Mouse (Mus musculus) C2C12 (cell line): ENCODE measurements around the gene Glrp1.

Source experiments
- MAX ChIP-seq: IDR thresholded peaks from one replicate; pipeline ENCODE4 v1.6.1; 2011; ENCODE audit warnings: mild to moderate bottlenecking, control low read depth
- MYOG ChIP-seq: IDR thresholded peaks from one replicate; pipeline ENCODE4 v1.6.1; 2011; ENCODE audit not compliant: control insufficient read depth, insufficient read length; ENCODE audit errors: extremely low read depth
- USF1 ChIP-seq: IDR thresholded peaks from one replicate; pipeline ENCODE4 v1.6.1; 2011; ENCODE audit warnings: low read depth, mild to moderate bottlenecking, control low read depth, moderate library complexity

DNA sequence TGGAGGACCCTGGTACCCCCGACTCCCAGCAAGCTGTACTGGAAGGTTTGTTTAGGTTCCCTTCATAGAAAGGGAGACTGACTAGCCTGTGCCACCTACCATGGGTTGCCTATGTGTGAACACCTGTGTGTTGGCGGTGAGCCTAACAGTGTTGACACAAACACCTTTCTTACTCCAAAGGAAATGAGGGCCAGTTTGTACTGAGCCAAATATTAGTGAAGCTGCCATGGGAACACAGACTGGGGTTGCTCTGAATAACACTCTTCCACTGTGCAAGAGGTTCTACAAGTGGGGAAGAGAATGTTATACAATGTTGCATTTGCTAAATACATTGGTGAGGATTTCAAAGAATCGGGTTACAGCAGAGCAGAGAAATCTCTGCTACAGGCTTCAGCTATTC, 46.6 kb downstream of the Glrp1 start:
- TF ChIP-seq MAX (no peak), USF1 (no peak), MYOG (no peak)
